Mouse (Mus musculus) layer of hippocampus, adult 18-20 months (tissue): ENCODE measurements around the gene Lgals8. TPM values are rescaled to one million over a fixed set of nuclear protein-coding genes. Genes with fewer than 3 reads are reported as not detected.
"Not testable (repeated sequence)": the region's sequence is repeated elsewhere in the genome, so short reads cannot be mapped to it uniquely, and the experiment has no call there.

Source experiments
- DNase-seq, 2 experiments: peaks; one replicate each; pipeline ENCODE4 v3.0.0; 2022; ENCODE audit warnings: low spot score in 2 of 2
- long read RNA-seq: library from polyadenylated mRNA; stranded (forward); transcript quantifications from one replicate; pipeline ENCODE4 v2.0.0, GENCODE M21; 2021
- total RNA-seq, 2 experiments: library from RNA; stranded (reverse); gene quantifications; 2 replicates each; pipeline ENCODE4 v1.2.3; 2021

Gene Lgals8
- total RNA-seq, result 10 to 100 TPM; 35.0 to 39.4 TPM
- long read RNA-seq, transcript Lgals8-202 (10 exons, 2,792 nt), result major isoform, 7 of 14 reads
- long read RNA-seq, partial matches to known transcripts, result 1 of 14 reads
- long read RNA-seq, other reads (novel, unspliced or antisense), result 3 of 14 reads

GRCm38 (mm10) chr13:12464844-12465243 lies at the start of gene Lgals8:
TSS of gene Lgals8 (minus strand) at chr13:12464944.
- no peak for DNase-seq

GRCm38 (mm10) chr13:12511189-12511965 lies 46.6 kb upstream of the Lgals8 start:
- DNase-seq, result no peak

GRCm38 (mm10) chr13:12510032-12510431 lies 45.3 kb upstream of the Lgals8 start:
- DNase-seq, result no peak

- DNase-seq, result no peak
Measured at GRCm38 (mm10) chr13:12507426-12507825, 42.7 kb upstream of the Lgals8 start.

GRCm38 (mm10) chr13:12505359-12505758 lies 40.6 kb upstream of the Lgals8 start:
- DNase-seq, result no peak

GRCm38 (mm10) chr13:12503238-12503751 lies 38.6 kb upstream of the Lgals8 start:
- no peak for DNase-seq

- no peak for DNase-seq
Measured at GRCm38 (mm10) chr13:12502665-12503237, 38.0 kb upstream of the Lgals8 start.

GRCm38 (mm10) chr13:12499107-12499506 lies 34.4 kb upstream of the Lgals8 start:
- no peak for DNase-seq

GRCm38 (mm10) chr13:12497809-12498208 lies 33.1 kb upstream of the Lgals8 start:
- DNase-seq, result no peak

GRCm38 (mm10) chr13:12494750-12495149 lies 30.0 kb upstream of the Lgals8 start:
- no peak for DNase-seq

- DNase-seq, result no peak
Measured at GRCm38 (mm10) chr13:12492515-12492914, 27.8 kb upstream of the Lgals8 start.

GRCm38 (mm10) chr13:12485640-12486039 lies 20.9 kb upstream of the Lgals8 start:
- no peak for DNase-seq

GRCm38 (mm10) chr13:12485197-12485596 lies 20.5 kb upstream of the Lgals8 start:
- no peak for DNase-seq

- DNase-seq, result no peak
Measured at GRCm38 (mm10) chr13:12479802-12480201, 15.1 kb upstream of the Lgals8 start.

- DNase-seq, result no peak
Measured at GRCm38 (mm10) chr13:12478301-12478700, 13.6 kb upstream of the Lgals8 start.

GRCm38 (mm10) chr13:12476886-12477285 lies 12.1 kb upstream of the Lgals8 start:
- no peak for DNase-seq

GRCm38 (mm10) chr13:12475239-12475638 lies 10.5 kb upstream of the Lgals8 start:
- no peak for DNase-seq

- peak; percentile 69 to 79 for DNase-seq
Measured at GRCm38 (mm10) chr13:12473724-12474378, 9.1 kb upstream of the Lgals8 start.

GRCm38 (mm10) chr13:12468488-12468887 lies 3.7 kb upstream of the Lgals8 start:
- no peak for DNase-seq

- DNase-seq, result not testable (repeated sequence)
Measured at GRCm38 (mm10) chr13:12464159-12464558, 585 bp downstream of the Lgals8 start.

- no peak for DNase-seq
Measured at GRCm38 (mm10) chr13:12462623-12463022, 2.1 kb downstream of the Lgals8 start.

- DNase-seq, result peak in 1 of 2 experiments; percentile 21
Measured at GRCm38 (mm10) chr13:12461730-12462119, 3.0 kb downstream of the Lgals8 start.
